Mouse (Mus musculus) spleen, adult 2 months (tissue): ENCODE measurements around the gene Gpr146.

Experiments
- CTCF ChIP-seq: fragments of 200-500 bp; IDR thresholded peaks from 2 replicates; pipeline ENCODE4 v1.5.1; 2011; ENCODE audit warnings: mild to moderate bottlenecking, inconsistent platforms; ENCODE audit not compliant: insufficient read depth, insufficient read length, insufficient replicate concordance; ENCODE audit errors: extremely low read depth
- POLR2A ChIP-seq: fragments of 200-500 bp; IDR thresholded peaks from 2 replicates; pipeline ENCODE4 v1.6.1; 2011; ENCODE audit warnings: low read depth, low read length, inconsistent platforms

DNA sequence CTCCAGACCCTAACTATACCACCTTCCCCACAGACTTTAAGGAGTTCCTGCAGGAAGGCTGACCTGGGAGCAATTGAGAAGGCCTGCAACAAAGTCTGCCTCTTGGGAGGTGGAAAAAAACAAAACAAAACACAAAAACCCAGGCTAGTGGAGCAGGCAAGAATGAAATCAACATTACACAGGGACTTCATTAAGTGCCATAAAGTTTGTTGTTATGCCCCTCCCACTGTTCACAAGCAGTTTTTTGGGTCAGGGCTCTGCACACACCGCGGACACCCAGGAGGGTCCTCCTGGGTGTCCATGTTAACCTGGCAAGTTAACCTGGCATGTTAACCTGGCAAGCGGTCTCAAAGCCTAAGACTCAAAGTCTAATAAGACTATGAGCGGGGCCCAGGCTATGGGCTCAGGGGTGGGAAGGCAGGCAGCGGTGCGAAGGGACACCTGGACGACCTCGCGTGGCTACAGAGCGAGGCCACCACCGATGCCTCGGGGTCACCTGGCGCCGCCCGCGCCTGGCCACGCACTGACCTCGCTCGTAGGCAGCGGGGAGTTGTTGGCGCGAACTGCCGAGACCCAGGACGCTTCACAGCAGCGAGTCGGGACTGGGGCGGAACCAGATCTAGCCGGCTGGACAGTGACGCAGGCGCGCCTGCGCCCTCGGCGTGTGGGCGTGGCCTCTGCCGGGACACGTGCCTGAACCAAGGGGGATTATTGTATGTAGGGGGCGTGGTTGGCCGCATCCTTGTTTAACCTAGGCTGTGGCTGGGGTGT is 5.7 kb upstream of the Gpr146 start:
- TF ChIP-seq CTCF: no peak
- peak; percentile 85 for TF ChIP-seq POLR2A
